Mouse (Mus musculus) heart, embryonic 16.5 days (tissue): ENCODE results near the gene Ubap1. TPM values are rescaled to one million over a fixed set of nuclear protein-coding genes. Genes with fewer than 3 reads are reported as not detected.

Source experiments
- ATAC-seq: fragments of 200-750 bp; cut with Nextera tagmentation; replicated peaks from 2 replicates; pipeline ENCODE4 v1.8.0; 2017; ENCODE audit warnings: moderate number of reproducible peaks; ENCODE audit not compliant: insufficient read depth, low FRiP score; ENCODE audit errors: extremely low read depth
- H3K27ac ChIP-seq: fragments of 300-500 bp; sonication (generic); 2 replicates; pipeline ENCODE4 v1.5.1; 2014; ENCODE audit warnings: mild to moderate bottlenecking, low read length, control low read depth, moderate library complexity
- H3K27me3 ChIP-seq: fragments of 300-500 bp; sonication (generic); 2 replicates; pipeline ENCODE4 v1.6.1; 2014; ENCODE audit warnings: low read length, mixed read lengths; ENCODE audit not compliant: control insufficient read depth, insufficient read depth
- H3K36me3 ChIP-seq: fragments of 300-500 bp; sonication (generic); 2 replicates; pipeline ENCODE4 v1.6.1; 2014; ENCODE audit not compliant: control insufficient read depth, insufficient read depth
- H3K4me1 ChIP-seq: fragments of 300-500 bp; sonication (generic); 2 replicates; pipeline ENCODE4 v1.6.1; 2014; ENCODE audit warnings: low read length, mixed read lengths; ENCODE audit not compliant: control insufficient read depth, insufficient read depth
- H3K4me2 ChIP-seq: fragments of 300-500 bp; sonication (generic); 2 replicates; pipeline ENCODE4 v1.6.1; 2014; ENCODE audit warnings: low read depth, mild to moderate bottlenecking, control low read depth, low read length
- H3K4me3 ChIP-seq: fragments of 300-500 bp; sonication (generic); 2 replicates; pipeline ENCODE4 v1.5.1; 2014; ENCODE audit warnings: mild to moderate bottlenecking, control low read depth, low read length
- H3K9ac ChIP-seq: fragments of 300-500 bp; sonication (generic); 2 replicates; pipeline ENCODE4 v1.6.1; 2014; ENCODE audit warnings: low read length, control low read depth
- H3K9me3 ChIP-seq: fragments of 300-500 bp; sonication (generic); replicated peaks from 2 replicates; pipeline ENCODE4 v1.6.1; 2016; ENCODE audit warnings: low read length; ENCODE audit not compliant: control insufficient read depth
- WGBS: fragments of 180-500 bp; shearing (Covaris S2); extraction: QIAGEN DNeasy Blood & Tissue Kit; methylation state at CpG from one replicate; pipeline ENCODE4 v1.1.7; 2014; 5-methylcytosine and 5-hydroxymethylcytosine counted together
- polyA plus RNA-seq: library from polyadenylated mRNA; unstranded; fragments of >200 nt; fragmentation: Nextera tagmentation; extraction: Ambion mirVana; gene quantifications from 2 replicates; pipeline ENCODE4 v1.2.1, GENCODE M21; 2015

Gene Ubap1
- polyA plus RNA-seq, 1 experiment from 2014 or later = 48.6 TPM

DNA sequence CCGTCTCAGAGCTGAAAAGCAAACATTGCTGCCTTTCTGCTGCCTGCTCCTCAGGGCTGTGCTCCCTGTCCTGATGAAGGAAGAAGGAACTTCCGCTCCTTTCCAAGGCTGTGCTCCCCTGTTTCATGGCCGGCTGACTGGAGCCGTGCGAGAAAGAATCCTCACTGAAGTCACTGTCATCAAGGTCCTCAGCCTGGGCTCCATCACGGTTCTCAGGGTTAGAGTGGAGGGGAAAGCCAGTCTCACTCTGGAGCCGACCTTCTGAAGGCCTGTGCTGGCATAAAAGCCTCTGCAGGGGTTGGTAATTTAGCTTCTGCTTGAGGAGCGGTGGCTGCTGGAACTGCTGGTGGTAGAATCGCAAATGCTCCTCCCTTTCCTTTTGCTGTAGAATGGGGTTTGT is 45.9 kb downstream of the Ubap1 start:
- peaks cover 32% of the 10 kb centered on the region for H3K36me3 ChIP-seq
- WGBS = 78% methylated on average over 9 of the region's 9 CpGs
- no peak for ATAC-seq

GRCm38 (mm10) chr4:41398353-41398752 is 49.6 kb downstream of the Ubap1 start:
- peaks cover 15% of the 10 kb centered on the region for H3K36me3 ChIP-seq
- H3K9me3 ChIP-seq = no peaks in the 10 kb centered on the region
- no peak overlapping the region for H3K4me3 ChIP-seq
- H3K4me1 ChIP-seq = no peaks in the 10 kb centered on the region
- no peaks in the 10 kb centered on the region for H3K27me3 ChIP-seq
- ATAC-seq = no peak
- H3K27ac ChIP-seq = no peak overlapping the region
- 59% methylated on average over 6 of the region's 6 CpGs for WGBS
- H3K4me2 ChIP-seq = no peak overlapping the region
- no peak overlapping the region for H3K9ac ChIP-seq

More for the DNA sequence above, 45.9 kb downstream of the Ubap1 start:
- Histone ChIP-seq H3K27ac (no peak overlapping the region), H3K4me3 (no peak overlapping the region), H3K9ac (no peak overlapping the region), H3K27me3 (no peaks in the 10 kb centered on the region), H3K9me3 (no peaks in the 10 kb centered on the region), H3K4me2 (no peak overlapping the region), H3K4me1 (no peaks in the 10 kb centered on the region)

GRCm38 (mm10) chr4:41399904-41400303 is 51.1 kb downstream of the Ubap1 start:
- no peak for ATAC-seq
- no peak overlapping the region for H3K27ac ChIP-seq
- no peaks in the 10 kb centered on the region for H3K27me3 ChIP-seq
- H3K4me3 ChIP-seq = no peak overlapping the region
- no peak overlapping the region for H3K9ac ChIP-seq
- peaks cover 5% of the 10 kb centered on the region for H3K36me3 ChIP-seq
- no peak overlapping the region for H3K4me2 ChIP-seq
- H3K9me3 ChIP-seq = no peaks in the 10 kb centered on the region
- WGBS = 77% methylated on average over 5 of the region's 5 CpGs
- no peaks in the 10 kb centered on the region for H3K4me1 ChIP-seq

GRCm38 (mm10) chr4:41401167-41401566 is 52.4 kb downstream of the Ubap1 start:
- peaks cover 2% of the 10 kb centered on the region; the same call in 1 of the 2 replicates for H3K36me3 ChIP-seq
- H3K27ac ChIP-seq = no peak overlapping the region
- no peak overlapping the region for H3K4me2 ChIP-seq
- H3K27me3 ChIP-seq = no peaks in the 10 kb centered on the region
- H3K9me3 ChIP-seq = no peaks in the 10 kb centered on the region
- no peak overlapping the region for H3K4me3 ChIP-seq
- H3K4me1 ChIP-seq = no peaks in the 10 kb centered on the region
- no peak overlapping the region for H3K9ac ChIP-seq
- no peak for ATAC-seq

DNA sequence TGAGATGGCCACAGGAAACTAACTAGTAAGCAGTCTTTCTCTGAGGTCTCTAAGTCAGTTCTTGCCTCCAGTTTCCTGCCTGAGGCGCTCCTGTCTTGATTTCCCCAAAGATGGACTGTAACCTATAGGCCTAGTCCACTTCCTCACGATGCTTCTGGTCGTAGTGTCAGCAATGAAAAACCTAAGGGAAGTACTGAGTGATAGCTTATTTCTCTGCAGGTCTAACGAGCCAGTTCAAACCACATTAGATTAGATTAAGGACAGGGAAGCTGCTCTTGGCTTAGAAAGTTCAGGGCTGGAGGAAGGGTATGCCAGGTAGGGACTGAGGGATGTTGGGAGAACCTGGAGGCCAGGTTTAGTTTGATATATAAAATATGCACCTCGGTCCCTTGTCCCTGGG is 52.8 kb downstream of the Ubap1 start:
- no peak overlapping the region for H3K9ac ChIP-seq
- no peaks in the 10 kb centered on the region for H3K9me3 ChIP-seq
- no peaks in the 10 kb centered on the region for H3K4me1 ChIP-seq
- 78% methylated on average over 5 of the region's 5 CpGs for WGBS
- no peak overlapping the region for H3K27ac ChIP-seq
- no peaks in the 10 kb centered on the region for H3K27me3 ChIP-seq
- ATAC-seq = no peak
- no peak overlapping the region for H3K4me3 ChIP-seq
- peaks cover 2% of the 10 kb centered on the region; the same call in 1 of the 2 replicates for H3K36me3 ChIP-seq
- H3K4me2 ChIP-seq = no peak overlapping the region

- H3K27ac ChIP-seq = no peak overlapping the region
- H3K9me3 ChIP-seq = peaks cover 4% of the 10 kb centered on the region
- H3K27me3 ChIP-seq = no peaks in the 10 kb centered on the region
- 81% methylated on average over 9 of the region's 9 CpGs for WGBS
- H3K4me2 ChIP-seq = no peak overlapping the region
- no peak overlapping the region for H3K9ac ChIP-seq
- ATAC-seq = no peak
- H3K4me3 ChIP-seq = no peak overlapping the region
- no peaks in the 10 kb centered on the region for H3K4me1 ChIP-seq
- H3K36me3 ChIP-seq = no peaks in the 10 kb centered on the region; the same call in 1 of the 2 replicates
Observed at GRCm38 (mm10) chr4:41406597-41406996, 57.8 kb downstream of the Ubap1 start.

GRCm38 (mm10) chr4:41407353-41407752 is 58.6 kb downstream of the Ubap1 start:
- H3K9me3 ChIP-seq = peaks cover 4% of the 10 kb centered on the region
- H3K4me2 ChIP-seq = no peak overlapping the region
- H3K9ac ChIP-seq = no peak overlapping the region
- no peaks in the 10 kb centered on the region; the same call in 1 of the 2 replicates for H3K36me3 ChIP-seq
- no peak for ATAC-seq
- H3K4me1 ChIP-seq = no peaks in the 10 kb centered on the region
- no peak overlapping the region for H3K4me3 ChIP-seq
- 86% methylated on average over 2 of the region's 2 CpGs for WGBS
- H3K27ac ChIP-seq = no peak overlapping the region
- H3K27me3 ChIP-seq = no peaks in the 10 kb centered on the region

GRCm38 (mm10) chr4:41409341-41409740 is 60.5 kb downstream of the Ubap1 start:
- 86% methylated on average over 1 of the region's 1 CpGs for WGBS
- H3K4me3 ChIP-seq = no peak overlapping the region
- peaks cover 4% of the 10 kb centered on the region for H3K9me3 ChIP-seq
- H3K36me3 ChIP-seq = no peaks in the 10 kb centered on the region
- no peak overlapping the region for H3K9ac ChIP-seq
- H3K27me3 ChIP-seq = no peaks in the 10 kb centered on the region
- H3K4me2 ChIP-seq = no peak overlapping the region
- ATAC-seq = no peak
- no peak overlapping the region for H3K27ac ChIP-seq
- no peaks in the 10 kb centered on the region for H3K4me1 ChIP-seq

DNA sequence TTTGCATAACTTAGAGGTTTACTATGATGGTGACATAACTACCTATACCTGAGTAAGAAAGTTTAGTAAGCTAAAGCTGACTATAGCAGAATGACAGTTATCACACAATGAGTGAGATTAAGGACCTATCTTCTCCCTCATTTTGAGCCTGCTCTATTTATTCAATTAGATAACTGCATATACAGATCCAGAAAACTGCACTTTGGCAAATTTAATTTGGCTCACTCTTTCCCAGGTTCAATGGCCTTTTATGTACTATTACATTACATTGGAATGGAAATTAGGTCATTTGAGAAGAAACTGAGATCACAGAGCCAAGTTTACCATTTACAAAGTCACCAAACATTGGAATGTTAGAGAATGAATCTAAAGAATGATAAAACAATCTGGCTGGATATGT is 68.2 kb downstream of the Ubap1 start:
- H3K9ac ChIP-seq = no peak overlapping the region
- H3K27me3 ChIP-seq = no peaks in the 10 kb centered on the region
- H3K4me2 ChIP-seq = no peak overlapping the region
- no peaks in the 10 kb centered on the region for H3K9me3 ChIP-seq
- H3K4me3 ChIP-seq = no peak overlapping the region
- no peaks in the 10 kb centered on the region for H3K36me3 ChIP-seq
- H3K27ac ChIP-seq = no peak overlapping the region
- no peak for ATAC-seq
- H3K4me1 ChIP-seq = no peaks in the 10 kb centered on the region

GRCm38 (mm10) chr4:41438931-41439330 is 90.1 kb downstream of the Ubap1 start:
- no peaks in the 10 kb centered on the region for H3K36me3 ChIP-seq
- no peaks in the 10 kb centered on the region for H3K9me3 ChIP-seq
- no peak overlapping the region for H3K4me2 ChIP-seq
- no peaks in the 10 kb centered on the region for H3K27me3 ChIP-seq
- H3K9ac ChIP-seq = no peak overlapping the region
- no peak overlapping the region for H3K4me3 ChIP-seq
- WGBS = 83% methylated on average over 5 of the region's 5 CpGs
- H3K4me1 ChIP-seq = no peaks in the 10 kb centered on the region
- H3K27ac ChIP-seq = no peak overlapping the region
- no peak for ATAC-seq
